18 mouse cellular contexts compared by ENCODE assay signal in genomic region chr11:8493931-8494490, GRCm38 (mm10).
A peak's percentile ranks its signal among the peaks of the same experiment; 100 is the strongest.
DNase-seq lines count a peak whose midpoint lies in the region; ATAC-seq and TF ChIP-seq lines count a peak whose summit lies in the region.
"Had no signal": no experiment of that assay in that cellular context is flagged by ENCODE, and none has a peak within 500 bp of the region (broad histone marks: within the 10 kb centered on the region; RNA-seq: fewer than 3 reads in every experiment).

No protein-coding gene starts in this region.

- H3K4me1 ChIP-seq in heart, embryonic 10.5 days, result peaks cover 33% of the 10 kb centered on the region
- H3K4me1 ChIP-seq in limb, embryonic 15.5 days, result peaks cover 31% of the 10 kb centered on the region
- peaks cover 9% of the 10 kb centered on the region; the same call in 1 of the 2 replicates for H3K4me1 ChIP-seq in limb, embryonic 10.5 days
- H3K4me1 ChIP-seq: liver, embryonic 15.5 days had no signal

- DNase-seq in cerebellum, postnatal 10 days, result peak; percentile 56 to 62
- DNase-seq in cerebellum, adult 11-12 months, result no peak
- DNase-seq in heart, embryonic 10.5 days (ENCODE audit: low spot score), result no peak
- no peak for DNase-seq in heart, adult 8-10 months (ENCODE audit: low spot score)
- DNase-seq in limb, embryonic 10.5 days (ENCODE audit: low spot score), result no peak
- DNase-seq in brain, embryonic 14.5 days (ENCODE audit: low read depth), result peak; percentile 36
- DNase-seq in testis, postnatal 10 days (ENCODE audit: low spot score), result no peak
- DNase-seq: heart, postnatal 4 days; kidney, adult 8-10 months; kidney, postnatal 4 days; lung, postnatal 10 days had no signal

- no peak for TF ChIP-seq CTCF in brain, embryonic 14.5 days (IDR thresholded peaks at IDR 0.05; ENCODE audit: borderline replicate concordance, extremely low read depth, insufficient read depth, insufficient read length)

- H3K9me3 ChIP-seq in heart, embryonic 10.5 days, result no peaks in the 10 kb centered on the region
- H3K9me3 ChIP-seq in limb, embryonic 15.5 days, result no peaks in the 10 kb centered on the region
- H3K9me3 ChIP-seq in limb, embryonic 10.5 days (replicated peaks), result no peaks in the 10 kb centered on the region
- H3K9me3 ChIP-seq: limb, embryonic 13.5 days; liver, embryonic 15.5 days; neural tube, embryonic 15.5 days had no signal

- peaks cover 20% of the 10 kb centered on the region for H3K36me3 ChIP-seq in heart, embryonic 10.5 days
- peaks cover 47% of the 10 kb centered on the region for H3K36me3 ChIP-seq in limb, embryonic 15.5 days
- H3K36me3 ChIP-seq in limb, embryonic 10.5 days, result peaks cover 95% of the 10 kb centered on the region
- H3K36me3 ChIP-seq: G1E had no signal

- 48% methylated on average over 8 of the region's 8 CpGs for WGBS in heart, embryonic 10.5 days
- 55% methylated on average over 8 of the region's 8 CpGs for WGBS in limb, embryonic 15.5 days
- WGBS in limb, embryonic 10.5 days, result 77% methylated on average over 8 of the region's 8 CpGs

- H3K4me2 ChIP-seq in limb, embryonic 15.5 days, result no peak overlapping the region
- H3K4me2 ChIP-seq: limb, embryonic 13.5 days; liver, embryonic 15.5 days; neural tube, embryonic 15.5 days had no signal

- H3K9ac ChIP-seq in limb, embryonic 15.5 days, result no peak overlapping the region
- H3K9ac ChIP-seq: limb, embryonic 13.5 days; liver, embryonic 15.5 days; neural tube, embryonic 15.5 days had no signal

- ATAC-seq in limb, embryonic 15.5 days (ENCODE audit: insufficient number of reproducible peaks, low FRiP score, low TSS enrichment, low read depth), result no peak
- ATAC-seq: CD4-positive, CD25-positive, alpha-beta regulatory T cell, adult 4 months; inflammation-experienced regulatory T-cells, adult 6 months had no signal

- H3K4me3 ChIP-seq in heart, embryonic 10.5 days, result no peak overlapping the region
- H3K4me3 ChIP-seq in limb, embryonic 15.5 days, result no peak overlapping the region
- no peak overlapping the region for H3K4me3 ChIP-seq in limb, embryonic 10.5 days
- H3K4me3 ChIP-seq: limb, embryonic 13.5 days; liver, embryonic 15.5 days; neural tube, embryonic 15.5 days had no signal

- no peak for TF ChIP-seq POLR2A in brain, embryonic 14.5 days (IDR thresholded peaks at IDR 0.05; ENCODE audit: borderline replicate concordance, extremely low read depth, insufficient read depth, insufficient read length, poor library complexity, severe bottlenecking)

- peak overlapping the region; percentile 67 for H3K27ac ChIP-seq in heart, embryonic 10.5 days
- H3K27ac ChIP-seq in limb, embryonic 15.5 days, result peak overlapping the region; percentile 38; the same call in 1 of the 2 replicates
- no peak overlapping the region for H3K27ac ChIP-seq in limb, embryonic 10.5 days
- H3K27ac ChIP-seq: limb, embryonic 13.5 days; liver, embryonic 15.5 days; neural tube, embryonic 15.5 days had no signal

- H3K27me3 ChIP-seq in heart, embryonic 10.5 days (ENCODE audit: insufficient read depth, poor library complexity, severe bottlenecking), result no peaks in the 10 kb centered on the region
- H3K27me3 ChIP-seq in limb, embryonic 15.5 days, result no peaks in the 10 kb centered on the region
- H3K27me3 ChIP-seq in limb, embryonic 10.5 days (ENCODE audit: low read depth, poor library complexity, severe bottlenecking), result no peaks in the 10 kb centered on the region
- H3K27me3 ChIP-seq: limb, embryonic 13.5 days; liver, embryonic 15.5 days; neural tube, embryonic 15.5 days had no signal

Comparison
In these comparisons a context has a peak if more than half of its experiments do, and no peak if none do; other contexts are left out.
1. DNase-seq: peak in cerebellum, postnatal 10 days (2 of 2) and brain, embryonic 14.5 days (single experiment); none in cerebellum, adult 11-12 months (single experiment), heart, embryonic 10.5 days (single experiment), heart, adult 8-10 months (single experiment), limb, embryonic 10.5 days (single experiment) and testis, postnatal 10 days (single experiment).